Mouse (Mus musculus): Measurements from ENCODE around the gene Gbx1. TPM values are rescaled to one million over a fixed set of nuclear protein-coding genes. Genes with fewer than 3 reads are reported as not detected.

The Gbx1 gene
- polyA plus RNA-seq, 1 experiment: 0.04 TPM

DNA sequence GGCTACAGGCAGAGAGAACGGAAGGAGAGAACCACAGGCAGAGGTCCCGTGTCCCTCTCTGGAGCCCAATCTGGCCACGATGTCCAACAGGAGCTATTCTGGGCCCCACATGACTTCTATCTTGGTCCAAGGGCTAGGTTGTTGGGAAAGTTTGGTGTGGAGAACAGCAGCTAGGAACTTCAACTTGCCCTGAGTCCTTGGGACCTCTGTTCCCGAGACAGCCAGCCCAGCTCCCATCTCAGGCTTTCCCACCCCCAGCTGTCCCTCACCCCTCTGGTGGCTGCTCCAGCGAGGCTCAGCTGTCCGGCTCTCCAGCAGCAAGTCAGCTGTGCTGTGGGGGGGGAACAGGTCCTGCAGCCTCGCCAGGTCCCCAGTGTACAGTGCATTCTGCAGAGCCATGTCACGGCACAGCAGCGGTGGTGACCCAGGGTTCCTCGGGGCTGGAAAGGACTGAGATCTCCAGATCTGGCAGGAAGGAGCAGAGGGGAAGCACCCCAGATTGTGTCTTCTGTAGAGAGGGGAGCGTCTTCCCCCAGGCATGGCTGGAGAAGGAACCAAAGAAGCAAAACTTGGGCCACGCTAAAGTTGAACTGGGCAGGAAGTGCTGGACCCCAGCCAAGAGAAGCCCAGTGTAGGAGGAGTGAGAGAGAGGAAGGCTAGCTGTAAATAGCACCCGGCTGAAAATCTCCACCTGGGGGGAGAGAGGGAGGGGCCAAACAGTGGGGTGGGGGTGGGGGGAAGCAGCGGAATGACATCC is 13.6 kb upstream of the Gbx1 start, which contains the start of gene Asb10:
Asb10 (minus strand) TSS at position 592 of the 757 bp plus-strand sequence.
- TF ChIP-seq CTCF (IDR thresholded peaks at IDR 0.05; ENCODE audit: extremely low read depth, insufficient read depth, low read length) (no peak), POLR2A (IDR thresholded peaks at IDR 0.05; ENCODE audit: extremely low read depth, insufficient read depth, low read length) (no peak)
- Histone ChIP-seq H3K27ac (ENCODE audit: insufficient read depth, low read length) (no peak within 1 kb of the TSS), H3K4me3 (ENCODE audit: insufficient read depth, low read length) (no peak within 1 kb of the TSS), H3K4me1 (ENCODE audit: control insufficient read depth, insufficient read depth, low read length) (peaks cover 2% of the 10 kb centered on the region; the same call in 1 of the 2 replicates)

DNA sequence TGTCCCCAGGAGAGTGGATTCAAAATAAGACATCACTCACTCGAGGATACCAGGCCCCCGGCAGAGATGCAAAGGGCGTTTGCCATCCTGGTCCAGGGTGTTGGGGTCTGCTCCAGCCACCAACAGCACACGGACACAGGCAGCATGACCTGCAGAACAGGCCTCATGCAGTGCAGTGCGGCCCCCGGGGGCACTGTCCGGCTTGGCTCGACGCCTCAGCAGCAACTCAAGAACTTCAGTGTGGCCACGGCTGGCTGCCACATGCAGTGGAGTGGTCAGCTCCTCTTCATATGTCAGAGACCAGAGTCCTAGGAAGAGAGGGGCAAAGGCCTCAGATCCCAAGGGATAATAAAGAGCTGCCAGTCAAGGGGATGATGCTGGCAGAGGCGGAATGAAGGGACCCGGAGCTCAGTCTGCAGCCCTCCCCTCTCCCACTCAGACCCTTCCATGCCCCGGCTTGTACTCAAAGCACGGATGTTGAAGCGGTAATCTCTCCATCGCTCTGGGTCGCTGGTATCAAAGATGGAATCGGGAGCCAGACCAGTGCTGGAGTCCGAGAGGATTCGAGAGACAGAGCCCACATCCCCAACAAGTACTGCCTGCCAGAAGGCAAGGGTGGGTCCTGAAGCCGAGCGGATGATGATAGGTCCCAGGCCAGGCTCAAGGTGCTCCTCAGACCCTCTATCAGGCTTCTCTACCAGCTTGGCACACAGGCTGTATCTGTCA is 12.7 kb upstream of the Gbx1 start:
- TF ChIP-seq POLR2A (IDR thresholded peaks at IDR 0.05; ENCODE audit: extremely low read depth, insufficient read depth, low read length) (no peak), CTCF (IDR thresholded peaks at IDR 0.05; ENCODE audit: extremely low read depth, insufficient read depth, low read length) (no peak)
- Histone ChIP-seq H3K4me1 (ENCODE audit: control insufficient read depth, insufficient read depth, low read length) (peaks cover 2% of the 10 kb centered on the region; the same call in 1 of the 2 replicates), H3K4me3 (ENCODE audit: insufficient read depth, low read length) (no peak overlapping the region), H3K27ac (ENCODE audit: insufficient read depth, low read length) (no peak overlapping the region)

DNA sequence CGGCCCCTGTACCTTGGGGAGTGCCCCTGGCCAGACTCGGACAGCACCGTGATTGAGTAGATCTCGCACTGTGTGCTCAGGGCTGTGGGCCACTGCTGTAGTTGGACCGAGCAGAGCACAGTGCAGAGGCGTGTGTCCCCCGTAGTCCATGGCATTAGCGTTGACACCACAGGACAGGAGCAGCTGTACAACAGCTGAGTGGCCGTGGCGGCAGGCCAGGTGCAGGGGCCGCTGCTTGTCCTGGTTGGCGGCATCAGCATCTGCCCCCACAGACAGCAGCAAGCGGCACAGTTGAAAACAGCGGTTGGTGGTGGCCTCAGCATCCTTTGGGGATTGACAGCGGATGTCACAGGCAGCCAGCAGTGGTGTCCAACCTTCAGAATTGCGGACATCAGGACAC is 10.6 kb upstream of the Gbx1 start:
- Histone ChIP-seq H3K4me3 (ENCODE audit: insufficient read depth, low read length) (no peak overlapping the region), H3K4me1 (ENCODE audit: control insufficient read depth, insufficient read depth, low read length) (peaks cover 2% of the 10 kb centered on the region; the same call in 1 of the 2 replicates), H3K27ac (ENCODE audit: insufficient read depth, low read length) (no peak overlapping the region)
- TF ChIP-seq POLR2A (IDR thresholded peaks at IDR 0.05; ENCODE audit: extremely low read depth, insufficient read depth, low read length): no peak
- TF ChIP-seq CTCF (IDR thresholded peaks at IDR 0.05; ENCODE audit: extremely low read depth, insufficient read depth, low read length): no peak

DNA sequence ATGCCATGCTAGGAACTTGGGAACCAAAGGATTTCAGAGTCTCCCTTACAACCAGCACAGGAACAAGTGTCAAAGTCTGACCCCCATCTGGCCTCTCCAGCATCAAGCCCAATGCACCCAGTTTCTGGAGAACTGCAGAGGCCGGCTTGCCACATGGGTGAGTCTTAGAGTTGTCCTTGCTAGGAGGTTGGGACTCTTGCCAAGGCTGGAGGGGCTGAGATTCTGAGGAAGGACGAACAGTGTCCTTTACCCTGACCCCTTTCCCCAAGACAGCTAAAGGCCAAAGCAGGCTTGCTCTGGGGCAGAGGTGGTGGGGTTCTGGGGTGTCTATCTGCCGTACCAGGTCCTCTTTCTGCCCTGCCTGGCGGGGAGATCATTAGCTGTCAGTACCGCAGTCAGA is 9.5 kb upstream of the Gbx1 start:
- TF ChIP-seq CTCF (IDR thresholded peaks at IDR 0.05; ENCODE audit: extremely low read depth, insufficient read depth, low read length): no peak
- no peak for TF ChIP-seq POLR2A (IDR thresholded peaks at IDR 0.05; ENCODE audit: extremely low read depth, insufficient read depth, low read length)
- Histone ChIP-seq H3K4me1 (ENCODE audit: control insufficient read depth, insufficient read depth, low read length) (peaks cover 2% of the 10 kb centered on the region; the same call in 1 of the 2 replicates), H3K27ac (ENCODE audit: insufficient read depth, low read length) (no peak overlapping the region), H3K4me3 (ENCODE audit: insufficient read depth, low read length) (no peak overlapping the region)

DNA sequence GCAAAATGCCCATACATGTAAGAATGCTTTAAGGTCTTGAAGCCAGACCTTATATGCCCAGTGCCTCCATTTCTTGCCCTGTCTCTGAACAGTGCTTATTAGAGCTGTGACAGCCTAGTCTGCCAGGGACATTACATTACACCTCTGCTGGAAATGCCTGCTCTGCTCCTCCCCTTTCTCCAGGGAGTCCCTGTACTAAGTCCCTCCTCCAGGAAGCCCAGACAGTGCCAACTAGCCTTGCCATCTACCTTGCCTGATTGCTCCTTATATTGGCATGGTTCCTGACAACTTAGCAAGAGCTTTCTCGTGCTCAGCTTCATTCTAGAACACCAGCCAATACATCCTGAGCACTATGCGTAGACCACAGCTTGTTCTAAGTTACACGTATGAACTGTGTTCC is 8.7 kb upstream of the Gbx1 start:
- H3K4me3 ChIP-seq (ENCODE audit: insufficient read depth, low read length): no peak overlapping the region
- H3K4me1 ChIP-seq (ENCODE audit: control insufficient read depth, insufficient read depth, low read length): no peaks in the 10 kb centered on the region
- TF ChIP-seq CTCF (IDR thresholded peaks at IDR 0.05; ENCODE audit: extremely low read depth, insufficient read depth, low read length) (no peak), POLR2A (IDR thresholded peaks at IDR 0.05; ENCODE audit: extremely low read depth, insufficient read depth, low read length) (no peak)
- H3K27ac ChIP-seq (ENCODE audit: insufficient read depth, low read length): no peak overlapping the region

GRCm38 (mm10) chr5:24534292-24534691 is 7.3 kb upstream of the Gbx1 start:
- Histone ChIP-seq H3K4me1 (ENCODE audit: control insufficient read depth, insufficient read depth, low read length) (no peaks in the 10 kb centered on the region), H3K27ac (ENCODE audit: insufficient read depth, low read length) (no peak overlapping the region), H3K4me3 (ENCODE audit: insufficient read depth, low read length) (no peak overlapping the region)
- TF ChIP-seq POLR2A (IDR thresholded peaks at IDR 0.05; ENCODE audit: extremely low read depth, insufficient read depth, low read length): no peak
- TF ChIP-seq CTCF (IDR thresholded peaks at IDR 0.05; ENCODE audit: extremely low read depth, insufficient read depth, low read length): no peak

GRCm38 (mm10) chr5:24533391-24533790 is 6.4 kb upstream of the Gbx1 start:
- Histone ChIP-seq H3K4me1 (ENCODE audit: control insufficient read depth, insufficient read depth, low read length) (no peaks in the 10 kb centered on the region), H3K4me3 (ENCODE audit: insufficient read depth, low read length) (no peak overlapping the region), H3K27ac (ENCODE audit: insufficient read depth, low read length) (no peak overlapping the region)
- no peak for TF ChIP-seq CTCF (IDR thresholded peaks at IDR 0.05; ENCODE audit: extremely low read depth, insufficient read depth, low read length)
- TF ChIP-seq POLR2A (IDR thresholded peaks at IDR 0.05; ENCODE audit: extremely low read depth, insufficient read depth, low read length): no peak

DNA sequence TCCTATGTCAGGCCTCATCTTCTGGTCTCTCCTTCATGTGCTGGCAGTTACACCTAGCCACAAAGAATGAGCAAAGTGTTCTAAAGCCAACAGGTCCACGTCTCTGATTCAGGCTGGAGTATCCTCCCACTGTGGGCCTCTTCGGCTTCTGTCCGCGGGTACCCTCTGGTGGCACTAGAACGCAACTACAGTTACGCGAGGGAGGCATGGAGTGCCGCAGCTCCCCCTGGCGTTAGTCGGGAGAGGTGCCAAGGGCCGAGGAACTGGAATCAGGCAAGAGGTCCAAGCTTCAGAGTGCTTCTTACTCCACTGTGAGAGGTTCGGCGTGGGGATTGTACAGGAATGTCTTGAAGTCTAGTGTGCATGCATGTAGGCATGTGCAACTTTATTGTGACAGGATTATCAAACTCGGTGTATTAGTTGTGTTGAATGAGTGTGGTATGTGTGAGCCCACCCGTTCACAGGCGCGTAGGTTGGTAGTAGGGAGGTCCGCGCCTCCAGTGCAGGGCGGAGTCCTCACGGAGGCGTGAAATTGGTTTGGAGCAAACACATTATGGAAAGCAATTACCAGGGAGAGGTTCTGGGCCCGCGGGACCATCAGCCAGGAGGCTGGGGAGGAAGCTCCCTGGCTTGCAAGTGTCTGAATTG is 3.2 kb upstream of the Gbx1 start:
- no peak overlapping the region for H3K27ac ChIP-seq (ENCODE audit: insufficient read depth, low read length)
- no peak overlapping the region for H3K4me3 ChIP-seq (ENCODE audit: insufficient read depth, low read length)
- H3K4me1 ChIP-seq (ENCODE audit: control insufficient read depth, insufficient read depth, low read length): no peaks in the 10 kb centered on the region
- no peak for TF ChIP-seq POLR2A (IDR thresholded peaks at IDR 0.05; ENCODE audit: extremely low read depth, insufficient read depth, low read length)
- peak; percentile 100 for TF ChIP-seq CTCF (IDR thresholded peaks at IDR 0.05; ENCODE audit: extremely low read depth, insufficient read depth, low read length)

GRCm38 (mm10) chr5:24527780-24528179 is 778 bp upstream of the Gbx1 start:
- TF ChIP-seq POLR2A (IDR thresholded peaks at IDR 0.05; ENCODE audit: extremely low read depth, insufficient read depth, low read length) (no peak), CTCF (IDR thresholded peaks at IDR 0.05; ENCODE audit: extremely low read depth, insufficient read depth, low read length) (no peak)
- Histone ChIP-seq H3K4me1 (ENCODE audit: control insufficient read depth, insufficient read depth, low read length) (no peaks in the 10 kb centered on the region), H3K4me3 (ENCODE audit: insufficient read depth, low read length) (no peak overlapping the region), H3K27ac (ENCODE audit: insufficient read depth, low read length) (no peak overlapping the region)

Data from cortical plate, adult 2 months (tissue).